Mouse (Mus musculus) cerebellum, adult 18-20 months (tissue): Measurements from ENCODE around the gene Tgoln1.

Experiments
- DNase-seq, 2 experiments: peaks; one replicate each; pipeline ENCODE4 v3.0.0; 2021

Tgoln1 gene

GRCm38 (mm10) chr6:72616643-72617288 lies at the start of gene Tgoln1:
Gene Tgoln1 (minus strand): TSS chr6:72617000.
- peak; percentile 96 for DNase-seq

GRCm38 (mm10) chr6:72664290-72664689 lies 47.5 kb upstream of the Tgoln1 start:
- no peak for DNase-seq

GRCm38 (mm10) chr6:72663000-72663399 lies 46.2 kb upstream of the Tgoln1 start:
- DNase-seq: no peak

GRCm38 (mm10) chr6:72660391-72660720 lies 43.6 kb upstream of the Tgoln1 start:
- DNase-seq: no peak

GRCm38 (mm10) chr6:72659717-72660390 lies 43.1 kb upstream of the Tgoln1 start:
- DNase-seq: no peak

GRCm38 (mm10) chr6:72658006-72658405 lies 41.2 kb upstream of the Tgoln1 start:
- DNase-seq: no peak

- no peak for DNase-seq
Observed at GRCm38 (mm10) chr6:72656053-72656442, 39.2 kb upstream of the Tgoln1 start.

GRCm38 (mm10) chr6:72655309-72656052 lies 38.7 kb upstream of the Tgoln1 start:
- DNase-seq: no peak

- DNase-seq: no peak
Observed at GRCm38 (mm10) chr6:72654355-72654754, 37.6 kb upstream of the Tgoln1 start.

GRCm38 (mm10) chr6:72653419-72653818 lies 36.6 kb upstream of the Tgoln1 start:
- DNase-seq: no peak

- no peak for DNase-seq
Observed at GRCm38 (mm10) chr6:72650338-72650851, 33.6 kb upstream of the Tgoln1 start.

- no peak for DNase-seq
Observed at GRCm38 (mm10) chr6:72648002-72648595, 31.3 kb upstream of the Tgoln1 start.

- peak; percentile 40 to 54 for DNase-seq
Observed at GRCm38 (mm10) chr6:72647383-72647820, 30.6 kb upstream of the Tgoln1 start.

GRCm38 (mm10) chr6:72645364-72645763 lies 28.6 kb upstream of the Tgoln1 start:
- DNase-seq: no peak

GRCm38 (mm10) chr6:72644576-72644975 lies 27.8 kb upstream of the Tgoln1 start:
- DNase-seq: no peak

- DNase-seq: no peak
Observed at GRCm38 (mm10) chr6:72641218-72641954, 24.6 kb upstream of the Tgoln1 start.

- no peak for DNase-seq
Observed at GRCm38 (mm10) chr6:72636940-72637339, 20.1 kb upstream of the Tgoln1 start.

- DNase-seq: peak in 1 of 2 experiments; percentile 31
Observed at GRCm38 (mm10) chr6:72635760-72636431, 19.1 kb upstream of the Tgoln1 start.

GRCm38 (mm10) chr6:72634311-72634710 lies 17.5 kb upstream of the Tgoln1 start:
- no peak for DNase-seq

- no peak for DNase-seq
Observed at GRCm38 (mm10) chr6:72631700-72632099, 14.9 kb upstream of the Tgoln1 start.

- no peak for DNase-seq
Observed at GRCm38 (mm10) chr6:72630961-72631360, 14.2 kb upstream of the Tgoln1 start.

GRCm38 (mm10) chr6:72630370-72630769 lies 13.6 kb upstream of the Tgoln1 start:
- DNase-seq: no peak
